Mouse (Mus musculus): ENCODE measurements around the gene Serinc5. TPM values are rescaled to one million over a fixed set of nuclear protein-coding genes. Genes with fewer than 3 reads are reported as not detected.
A peak's percentile ranks its signal among the peaks of the same experiment; 100 is the strongest.

The Serinc5 gene
- total RNA-seq, 2 experiments from 2014 or later = 70.0 to 72.2 TPM

DNA sequence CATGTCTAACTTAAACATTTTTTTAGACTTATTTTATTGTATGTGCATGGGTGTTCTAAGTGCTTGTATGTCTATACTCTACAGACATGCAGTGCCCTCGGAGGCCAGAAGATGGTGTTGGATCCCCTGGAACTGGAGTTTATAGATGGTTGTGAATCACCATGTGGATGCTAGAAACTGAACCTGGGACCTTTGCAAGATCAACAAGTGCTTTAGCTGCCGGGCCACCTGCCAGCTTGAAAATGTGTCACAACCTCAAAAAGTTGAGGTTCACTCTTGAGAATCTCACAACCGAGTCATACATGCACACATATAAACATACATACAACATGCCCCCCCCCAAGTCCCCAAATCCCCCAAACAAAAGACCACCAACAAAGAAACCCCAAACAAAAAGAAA lies 129.0 kb downstream of the Serinc5 start:
- no peak for DNase-seq (ENCODE audit: low spot score in 2 of 2)

DNA sequence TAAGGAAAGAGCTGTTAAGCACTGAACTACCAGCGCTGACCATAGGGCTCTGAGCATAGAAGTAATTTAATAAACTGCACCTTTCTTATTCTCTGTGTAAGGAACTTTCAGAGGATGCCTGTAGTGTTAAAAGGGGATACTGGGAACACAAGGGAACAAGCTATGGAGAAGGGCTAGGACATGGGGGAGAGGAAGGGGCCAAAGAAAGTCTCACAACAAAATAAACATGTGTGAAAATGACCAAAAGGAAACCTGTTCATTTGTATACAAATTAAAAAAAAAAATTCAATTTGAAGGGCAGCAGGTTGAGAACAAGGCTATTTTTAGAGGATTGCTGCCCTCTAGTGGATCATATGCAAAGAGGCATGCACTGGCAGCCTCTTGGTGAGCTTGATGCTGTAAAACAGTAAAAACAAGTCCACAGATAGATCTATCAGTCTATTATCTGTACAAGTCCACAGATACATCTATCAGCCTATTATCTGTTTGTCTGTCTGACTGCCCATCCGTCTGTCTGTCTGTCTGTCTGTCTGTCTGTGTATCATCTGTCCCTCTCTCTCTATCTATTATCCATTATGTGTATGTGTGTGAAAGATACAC lies 129.9 kb downstream of the Serinc5 start:
- DNase-seq (ENCODE audit: low spot score in 2 of 2) = peak in 1 of 2 experiments; percentile 77

- DNase-seq (ENCODE audit: low spot score in 2 of 2) = no peak
Measured at GRCm38 (mm10) chr13:92742886-92743285, 132.0 kb downstream of the Serinc5 start.

DNA sequence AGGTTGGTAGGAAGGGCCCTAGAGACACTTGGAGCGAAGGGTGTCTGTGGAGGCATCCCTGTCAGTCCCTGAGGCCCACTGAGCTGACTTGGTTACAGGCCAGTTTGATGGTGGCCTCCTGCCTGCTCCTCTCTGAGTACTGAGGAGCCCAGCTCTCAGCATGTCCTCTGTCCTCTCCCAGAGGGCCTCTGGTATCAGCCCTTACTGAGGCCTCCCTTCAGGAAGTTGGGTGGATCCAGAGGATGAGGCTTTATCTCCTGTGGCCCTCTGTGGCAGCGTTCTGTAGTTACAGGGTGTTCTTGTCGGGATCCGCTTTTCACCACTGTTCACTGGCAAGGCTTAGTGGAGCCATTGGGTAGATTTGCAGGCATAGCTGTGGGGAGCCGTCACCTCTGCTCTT lies 132.4 kb downstream of the Serinc5 start:
- no peak for DNase-seq (ENCODE audit: low spot score in 2 of 2)

GRCm38 (mm10) chr13:92750976-92751518 lies 140.2 kb downstream of the Serinc5 start:
- DNase-seq (ENCODE audit: low spot score in 2 of 2) = peak; percentile 74 to 85

DNA sequence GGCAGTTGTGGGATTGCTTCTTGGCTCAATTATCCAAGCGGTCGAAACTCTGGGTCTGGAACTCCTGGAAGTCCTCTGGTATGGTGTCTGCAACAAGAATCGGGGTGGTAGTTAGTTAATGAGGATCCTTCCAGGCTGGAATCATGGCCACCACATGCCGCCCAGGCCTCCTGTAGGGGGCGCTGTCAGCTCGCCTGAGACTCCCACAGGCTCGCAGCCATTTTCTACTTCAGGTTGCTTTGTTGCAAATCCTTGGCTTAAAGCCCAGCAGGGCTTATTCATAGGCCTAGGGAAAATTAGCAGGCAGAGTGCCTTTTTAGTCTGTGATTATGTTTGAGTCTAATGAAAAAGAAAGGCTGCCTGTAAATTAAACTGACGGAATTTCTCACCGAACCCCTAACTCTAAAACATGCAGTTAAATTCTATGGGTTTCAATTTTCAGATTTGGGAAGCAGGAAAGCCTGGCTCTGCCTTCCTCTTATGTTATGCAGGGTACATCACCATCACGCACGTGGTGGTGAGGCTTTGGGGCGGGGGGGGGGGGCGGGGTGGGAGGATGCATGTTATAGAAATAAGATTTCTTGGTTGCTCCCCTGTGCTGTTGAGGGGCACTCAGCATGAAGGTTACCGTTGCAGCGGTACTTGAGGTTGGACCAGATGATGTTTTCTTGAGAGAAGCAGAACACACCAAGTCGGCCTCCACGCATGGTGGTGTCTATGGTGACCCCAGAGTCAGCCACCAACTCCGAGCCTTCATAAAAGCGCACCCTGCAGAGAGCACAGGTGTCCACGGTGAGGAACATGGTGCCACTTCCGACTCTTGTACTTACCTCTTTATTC lies 141.1 kb downstream of the Serinc5 start:
- peak; percentile 95 to 97 for DNase-seq (ENCODE audit: low spot score in 2 of 2)

GRCm38 (mm10) chr13:92753676-92754075 lies 142.8 kb downstream of the Serinc5 start:
- DNase-seq (ENCODE audit: low spot score in 2 of 2) = no peak

DNA sequence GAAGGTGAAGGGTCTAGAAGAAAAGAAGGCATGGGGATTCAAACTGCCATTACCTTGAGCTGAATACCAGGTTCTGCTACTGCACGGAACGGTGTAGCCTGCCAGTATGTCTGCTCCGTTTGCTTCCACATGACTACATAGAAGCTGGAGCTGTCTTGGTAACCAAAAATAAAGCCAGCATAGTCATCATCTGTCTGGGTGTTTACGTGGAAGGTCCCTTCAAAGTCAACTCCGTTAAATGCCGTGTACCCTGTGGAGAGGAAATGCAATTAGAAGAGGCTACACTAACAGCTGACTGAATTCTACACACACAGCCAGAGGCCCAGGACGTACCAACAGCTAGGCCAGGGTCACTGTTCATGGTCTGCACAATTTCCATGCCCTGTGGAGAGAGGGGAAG lies 144.1 kb downstream of the Serinc5 start:
- no peak for DNase-seq (ENCODE audit: low spot score in 2 of 2)

- DNase-seq (ENCODE audit: low spot score in 2 of 2) = no peak
Measured at GRCm38 (mm10) chr13:92757972-92758585, 147.2 kb downstream of the Serinc5 start.

GRCm38 (mm10) chr13:92759096-92759495 lies 148.2 kb downstream of the Serinc5 start:
- no peak for DNase-seq (ENCODE audit: low spot score in 2 of 2)

DNA sequence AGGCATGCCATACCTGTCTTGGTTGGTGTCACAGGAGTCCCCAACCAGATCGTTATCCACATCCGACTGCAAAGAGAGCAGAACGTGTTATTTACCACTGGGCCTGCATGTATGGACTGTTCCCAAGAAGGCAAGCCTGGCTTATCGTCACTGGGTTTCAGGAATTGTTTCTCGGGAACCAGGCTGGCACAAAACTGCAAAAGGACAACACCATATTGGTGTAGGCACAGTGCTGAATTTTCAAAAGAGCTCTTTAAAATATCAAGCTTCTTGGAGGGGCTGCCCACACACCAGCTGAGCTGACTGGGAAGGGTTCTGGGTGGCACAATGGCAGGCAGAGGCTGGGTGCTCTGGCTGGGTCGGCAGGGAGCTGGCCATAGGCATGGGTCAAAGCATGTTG lies 149.6 kb downstream of the Serinc5 start:
- peak in 1 of 2 experiments; percentile 45 for DNase-seq (ENCODE audit: low spot score in 2 of 2)

Other genes with a start within 250 kb of the Serinc5 start
- gene Ankrd34b, start 185.2 kb upstream of the Serinc5 start, total RNA-seq (2021) = 10 to 100 TPM; 13.4 to 14.2 TPM
- 10 to 100 TPM in 1 of 2 experiments, 1 to 10 TPM in 1; 8.9 to 11.0 TPM for gene Fam151b, start 127.1 kb upstream of the Serinc5 start, total RNA-seq (2021)
- gene Zfyve16, start 80.2 kb upstream of the Serinc5 start, total RNA-seq (2021) = 10 to 100 TPM; 19.6 to 20.1 TPM
- not detected for gene Spz1, start 34.9 kb upstream of the Serinc5 start, total RNA-seq (2021)
- gene Thbs4, start 183.7 kb downstream of the Serinc5 start, total RNA-seq (2021) = 10 to 100 TPM; 11.7 to 13.5 TPM
- 10 to 100 TPM; 32.3 to 33.1 TPM for gene Mtx3, start 233.7 kb downstream of the Serinc5 start, total RNA-seq (2021)

Measured in layer of hippocampus, postnatal 14 days (tissue).